Mouse (Mus musculus): ENCODE data around the gene Map3k4. TPM values are rescaled to one million over a fixed set of nuclear protein-coding genes. Genes with fewer than 3 reads are reported as not detected.

Map3k4 gene
- polyA plus RNA-seq, 1 experiment: 17.6 TPM

- no peaks in the 10 kb centered on the region for H3K27me3 ChIP-seq (replicated peaks; ENCODE audit: control insufficient read depth, insufficient read depth, low read length)
- H3K27ac ChIP-seq (ENCODE audit: insufficient read depth, low read depth, low read length): no peak overlapping the region
- H3K4me3 ChIP-seq (ENCODE audit: insufficient read depth, low read depth, low read length): no peak overlapping the region
- WGBS: 94% methylated on average over 11 of the region's 11 CpGs
- H3K36me3 ChIP-seq (ENCODE audit: control insufficient read depth, insufficient read depth, low read length): no peaks in the 10 kb centered on the region
- TF ChIP-seq POLR2A (IDR thresholded peaks at IDR 0.05; ENCODE audit: low read depth, low read length) (no peak), CTCF (conservative IDR thresholded peaks at IDR 0.05; ENCODE audit: insufficient read depth, insufficient read length, low read depth, low read length) (no peak)
- no peak for DNase-seq
- H3K4me1 ChIP-seq (ENCODE audit: control insufficient read depth, insufficient read depth, low read length): no peaks in the 10 kb centered on the region
These were observed 106.7 kb downstream of the Map3k4 start for GRCm38 (mm10) chr17:12211890-12212289.

DNA sequence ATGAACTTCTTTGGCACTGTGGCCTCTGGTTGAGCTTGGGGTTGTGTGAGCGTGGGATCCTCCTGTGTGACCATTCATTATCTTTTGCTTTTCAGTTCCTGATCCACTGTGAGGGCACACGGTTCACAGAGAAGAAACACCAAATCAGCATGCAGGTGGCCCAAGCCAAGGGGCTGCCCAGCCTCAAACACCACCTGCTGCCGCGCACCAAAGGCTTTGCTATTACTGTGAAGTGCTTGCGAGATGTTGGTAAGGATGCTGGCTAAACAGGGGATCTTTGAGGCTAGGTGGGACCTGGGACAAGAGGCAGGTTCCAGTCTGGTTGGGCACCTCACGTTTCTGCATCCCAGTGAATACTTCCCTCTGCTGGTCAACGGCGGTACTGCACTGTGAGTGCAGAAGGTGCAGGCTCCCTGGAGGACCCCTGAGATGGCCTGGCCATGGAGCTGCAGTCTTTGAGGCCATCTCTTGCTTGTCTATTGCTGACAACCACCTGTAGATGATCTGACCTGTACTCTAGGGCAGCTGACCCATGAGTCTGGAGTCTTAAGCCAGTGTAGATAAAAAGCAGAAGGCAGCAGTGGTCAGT, 108.0 kb downstream of the Map3k4 start:
- no peak overlapping the region for H3K27ac ChIP-seq (ENCODE audit: insufficient read depth, low read depth, low read length)
- no peak overlapping the region for H3K4me3 ChIP-seq (ENCODE audit: insufficient read depth, low read depth, low read length)
- WGBS: 30% methylated on average over 8 of the region's 8 CpGs
- H3K4me1 ChIP-seq (ENCODE audit: control insufficient read depth, insufficient read depth, low read length): no peaks in the 10 kb centered on the region
- H3K36me3 ChIP-seq (ENCODE audit: control insufficient read depth, insufficient read depth, low read length): no peaks in the 10 kb centered on the region
- peak; percentile 79 for DNase-seq
- H3K27me3 ChIP-seq (replicated peaks; ENCODE audit: control insufficient read depth, insufficient read depth, low read length): no peaks in the 10 kb centered on the region
- TF ChIP-seq CTCF (conservative IDR thresholded peaks at IDR 0.05; ENCODE audit: insufficient read depth, insufficient read length, low read depth, low read length) (peak; percentile 98), POLR2A (IDR thresholded peaks at IDR 0.05; ENCODE audit: low read depth, low read length) (no peak)

DNA sequence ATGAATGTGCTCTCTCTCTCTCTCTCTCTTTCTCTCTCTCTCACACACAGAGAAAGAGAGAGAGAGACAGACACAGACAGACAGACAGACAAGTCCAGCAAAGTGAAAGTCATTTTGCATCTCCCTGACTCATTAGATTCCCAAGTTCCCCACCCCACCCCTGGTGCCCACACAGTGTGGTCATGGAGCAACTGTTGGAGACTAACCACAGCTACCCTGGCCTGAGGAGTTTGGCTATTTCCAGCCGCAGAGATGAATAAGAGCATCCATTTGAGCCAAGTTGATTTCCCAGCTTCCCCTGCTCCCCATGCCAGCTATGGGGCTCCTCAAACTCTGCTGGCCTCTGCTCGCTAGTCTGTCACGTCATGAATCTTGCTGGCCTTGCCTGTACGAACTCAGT, 109.1 kb downstream of the Map3k4 start:
- TF ChIP-seq POLR2A (IDR thresholded peaks at IDR 0.05; ENCODE audit: low read depth, low read length): no peak
- no peak for TF ChIP-seq CTCF (conservative IDR thresholded peaks at IDR 0.05; ENCODE audit: insufficient read depth, insufficient read length, low read depth, low read length)
- no peaks in the 10 kb centered on the region for H3K27me3 ChIP-seq (replicated peaks; ENCODE audit: control insufficient read depth, insufficient read depth, low read length)
- no peaks in the 10 kb centered on the region for H3K4me1 ChIP-seq (ENCODE audit: control insufficient read depth, insufficient read depth, low read length)
- H3K27ac ChIP-seq (ENCODE audit: insufficient read depth, low read depth, low read length): no peak overlapping the region
- 83% methylated on average over 4 of the region's 4 CpGs for WGBS
- no peak overlapping the region for H3K4me3 ChIP-seq (ENCODE audit: insufficient read depth, low read depth, low read length)
- no peaks in the 10 kb centered on the region for H3K36me3 ChIP-seq (ENCODE audit: control insufficient read depth, insufficient read depth, low read length)
- no peak for DNase-seq

DNA sequence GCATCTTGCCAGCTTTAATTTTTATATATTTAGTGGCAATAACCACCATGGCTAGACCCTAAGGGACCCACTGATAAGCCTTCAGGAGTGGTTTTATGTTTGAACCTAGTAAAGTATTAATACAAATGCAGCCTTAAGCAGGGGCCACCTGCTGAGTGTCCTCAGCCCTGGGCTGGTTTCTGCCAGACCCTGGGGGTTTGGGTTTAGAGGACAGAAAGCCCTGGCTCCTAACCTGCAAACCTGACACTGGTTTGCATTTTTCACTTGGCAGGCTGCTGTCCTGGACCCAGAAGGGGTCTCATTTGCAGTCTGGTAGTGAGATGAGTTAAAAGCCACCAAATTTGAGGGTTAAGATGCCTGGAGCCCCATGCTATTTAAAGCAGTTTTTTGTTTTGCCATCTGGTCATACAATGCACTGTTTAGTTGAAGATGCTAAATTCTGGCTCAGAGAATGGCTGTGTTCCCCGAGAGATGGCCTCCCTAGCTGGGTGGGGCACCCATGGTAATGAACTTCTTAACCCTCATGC, 111.5 kb downstream of the Map3k4 start:
- H3K27ac ChIP-seq (ENCODE audit: insufficient read depth, low read depth, low read length): no peak overlapping the region
- TF ChIP-seq POLR2A (IDR thresholded peaks at IDR 0.05; ENCODE audit: low read depth, low read length) (no peak), CTCF (conservative IDR thresholded peaks at IDR 0.05; ENCODE audit: insufficient read depth, insufficient read length, low read depth, low read length) (no peak)
- H3K36me3 ChIP-seq (ENCODE audit: control insufficient read depth, insufficient read depth, low read length): no peaks in the 10 kb centered on the region
- no peak for DNase-seq
- H3K4me1 ChIP-seq (ENCODE audit: control insufficient read depth, insufficient read depth, low read length): no peaks in the 10 kb centered on the region
- WGBS: 55% methylated on average over 1 of the region's 1 CpGs
- no peak overlapping the region for H3K4me3 ChIP-seq (ENCODE audit: insufficient read depth, low read depth, low read length)
- no peaks in the 10 kb centered on the region for H3K27me3 ChIP-seq (replicated peaks; ENCODE audit: control insufficient read depth, insufficient read depth, low read length)

- 71% methylated on average over 3 of the region's 3 CpGs for WGBS
- no peak for DNase-seq
These were observed 112.3 kb downstream of the Map3k4 start for GRCm38 (mm10) chr17:12206248-12206647.

GRCm38 (mm10) chr17:12205694-12206075, 112.9 kb downstream of the Map3k4 start:
- Histone ChIP-seq H3K27ac (ENCODE audit: insufficient read depth, low read depth, low read length) (no peak overlapping the region), H3K36me3 (ENCODE audit: control insufficient read depth, insufficient read depth, low read length) (no peaks in the 10 kb centered on the region), H3K4me3 (ENCODE audit: insufficient read depth, low read depth, low read length) (no peak overlapping the region), H3K4me1 (ENCODE audit: control insufficient read depth, insufficient read depth, low read length) (no peaks in the 10 kb centered on the region), H3K27me3 (replicated peaks; ENCODE audit: control insufficient read depth, insufficient read depth, low read length) (no peaks in the 10 kb centered on the region)
- no peak for DNase-seq
- 37% methylated on average over 4 of the region's 4 CpGs for WGBS
- TF ChIP-seq POLR2A (IDR thresholded peaks at IDR 0.05; ENCODE audit: low read depth, low read length): no peak
- no peak for TF ChIP-seq CTCF (conservative IDR thresholded peaks at IDR 0.05; ENCODE audit: insufficient read depth, insufficient read length, low read depth, low read length)

More at GRCm38 (mm10) chr17:12206248-12206647, 112.3 kb downstream of the Map3k4 start:
- Histone ChIP-seq H3K4me1 (ENCODE audit: control insufficient read depth, insufficient read depth, low read length) (no peaks in the 10 kb centered on the region), H3K27ac (ENCODE audit: insufficient read depth, low read depth, low read length) (no peak overlapping the region), H3K36me3 (ENCODE audit: control insufficient read depth, insufficient read depth, low read length) (no peaks in the 10 kb centered on the region), H3K27me3 (replicated peaks; ENCODE audit: control insufficient read depth, insufficient read depth, low read length) (no peaks in the 10 kb centered on the region), H3K4me3 (ENCODE audit: insufficient read depth, low read depth, low read length) (no peak overlapping the region)
- TF ChIP-seq CTCF (conservative IDR thresholded peaks at IDR 0.05; ENCODE audit: insufficient read depth, insufficient read length, low read depth, low read length): no peak
- TF ChIP-seq POLR2A (IDR thresholded peaks at IDR 0.05; ENCODE audit: low read depth, low read length): no peak

- no peak for TF ChIP-seq POLR2A (IDR thresholded peaks at IDR 0.05; ENCODE audit: low read depth, low read length)
- no peak for TF ChIP-seq CTCF (conservative IDR thresholded peaks at IDR 0.05; ENCODE audit: insufficient read depth, insufficient read length, low read depth, low read length)
- 72% methylated on average over 10 of the region's 10 CpGs for WGBS
- no peaks in the 10 kb centered on the region for H3K36me3 ChIP-seq (ENCODE audit: control insufficient read depth, insufficient read depth, low read length)
- no peaks in the 10 kb centered on the region for H3K27me3 ChIP-seq (replicated peaks; ENCODE audit: control insufficient read depth, insufficient read depth, low read length)
- no peak overlapping the region for H3K27ac ChIP-seq (ENCODE audit: insufficient read depth, low read depth, low read length)
- no peak overlapping the region for H3K4me3 ChIP-seq (ENCODE audit: insufficient read depth, low read depth, low read length)
- no peak for DNase-seq
- no peaks in the 10 kb centered on the region for H3K4me1 ChIP-seq (ENCODE audit: control insufficient read depth, insufficient read depth, low read length)
These were observed 113.4 kb downstream of the Map3k4 start for GRCm38 (mm10) chr17:12205015-12205693.
